Mouse (Mus musculus): Measurements from ENCODE around the gene Zbtb5. TPM values are rescaled to one million over a fixed set of nuclear protein-coding genes. Genes with fewer than 3 reads are reported as not detected.
"Not testable (repeated sequence)": the region's sequence is repeated elsewhere in the genome, so short reads cannot be mapped to it uniquely, and the experiment has no call there.

Zbtb5 gene
- polyA plus RNA-seq, 1 experiment from 2014 or later = 48.6 TPM

GRCm38 (mm10) chr4:44958776-44959175 is 53.4 kb downstream of the Zbtb5 start:
- Histone ChIP-seq H3K4me2 (no peak overlapping the region), H3K36me3 (replicated peaks) (no peaks in the 10 kb centered on the region), H3K9ac (no peak overlapping the region), H3K27me3 (no peaks in the 10 kb centered on the region), H3K4me3 (replicated peaks) (no peak overlapping the region), H3K4me1 (no peaks in the 10 kb centered on the region), H3K9me3 (no peaks in the 10 kb centered on the region), H3K27ac (no peak overlapping the region)
- WGBS = 92% methylated on average over 9 of the region's 9 CpGs
- ATAC-seq (ENCODE audit: low FRiP score) = no peak

DNA sequence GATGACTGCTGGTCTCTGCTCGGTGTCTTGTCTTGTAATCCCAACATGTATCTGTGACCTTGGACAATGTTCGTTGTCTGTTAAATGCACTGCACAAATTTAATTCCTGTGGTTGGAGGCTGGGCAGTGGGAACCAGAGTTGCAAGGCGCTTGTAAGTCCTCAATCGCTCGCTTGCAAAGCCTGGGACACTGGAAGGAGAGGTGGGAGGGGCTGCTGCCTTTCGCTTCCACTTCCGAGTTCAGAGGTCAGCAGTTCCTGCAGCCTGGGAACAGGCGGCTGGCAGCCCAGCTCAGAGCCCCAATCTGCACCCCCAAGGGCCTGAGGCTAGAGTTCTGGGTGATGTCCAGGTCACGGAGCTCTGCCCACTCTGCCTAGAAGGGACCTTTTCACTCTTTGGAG is 59.2 kb downstream of the Zbtb5 start:
- ATAC-seq (ENCODE audit: low FRiP score) = no peak
- no peaks in the 10 kb centered on the region for H3K27me3 ChIP-seq
- no peak overlapping the region for H3K27ac ChIP-seq
- no peak overlapping the region for H3K4me2 ChIP-seq
- 0 out of 2 replicates have a peak, but pooled peaks cover 3% of the 10 kb centered on the region for H3K4me1 ChIP-seq
- H3K9me3 ChIP-seq = no peaks in the 10 kb centered on the region
- no peaks in the 10 kb centered on the region for H3K36me3 ChIP-seq (replicated peaks)
- no peak overlapping the region for H3K4me3 ChIP-seq (replicated peaks)
- WGBS = 81% methylated on average over 9 of the region's 9 CpGs
- no peak overlapping the region for H3K9ac ChIP-seq

DNA sequence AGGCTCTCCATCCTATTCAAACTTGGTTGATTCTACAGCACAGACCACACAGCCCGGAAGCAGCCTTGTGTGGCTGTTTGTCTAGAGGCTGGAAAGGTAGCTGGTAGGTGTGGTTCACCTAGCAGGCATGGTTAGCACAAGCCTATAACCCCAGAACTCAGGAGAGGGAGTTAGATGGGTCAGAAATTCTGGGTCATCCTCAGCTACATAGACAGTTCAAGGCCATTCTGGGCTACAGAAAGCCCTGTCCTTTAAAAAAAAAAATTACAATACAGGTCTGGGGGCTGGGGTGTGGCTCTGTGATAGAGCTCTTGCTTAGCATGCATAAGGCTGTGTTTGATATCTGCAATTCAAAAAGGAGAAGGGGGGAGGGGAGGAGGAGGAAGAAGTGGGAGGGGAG is 63.9 kb downstream of the Zbtb5 start:
- H3K4me2 ChIP-seq = no peak overlapping the region
- H3K27ac ChIP-seq = no peak overlapping the region
- no peaks in the 10 kb centered on the region for H3K36me3 ChIP-seq (replicated peaks)
- WGBS = 97% methylated on average over 1 of the region's 1 CpGs
- H3K9ac ChIP-seq = no peak overlapping the region
- H3K4me3 ChIP-seq (replicated peaks) = no peak overlapping the region
- 0 out of 2 replicates have a peak, but pooled peaks cover 3% of the 10 kb centered on the region for H3K4me1 ChIP-seq
- ATAC-seq (ENCODE audit: low FRiP score) = no peak
- H3K27me3 ChIP-seq = no peaks in the 10 kb centered on the region
- no peaks in the 10 kb centered on the region for H3K9me3 ChIP-seq

DNA sequence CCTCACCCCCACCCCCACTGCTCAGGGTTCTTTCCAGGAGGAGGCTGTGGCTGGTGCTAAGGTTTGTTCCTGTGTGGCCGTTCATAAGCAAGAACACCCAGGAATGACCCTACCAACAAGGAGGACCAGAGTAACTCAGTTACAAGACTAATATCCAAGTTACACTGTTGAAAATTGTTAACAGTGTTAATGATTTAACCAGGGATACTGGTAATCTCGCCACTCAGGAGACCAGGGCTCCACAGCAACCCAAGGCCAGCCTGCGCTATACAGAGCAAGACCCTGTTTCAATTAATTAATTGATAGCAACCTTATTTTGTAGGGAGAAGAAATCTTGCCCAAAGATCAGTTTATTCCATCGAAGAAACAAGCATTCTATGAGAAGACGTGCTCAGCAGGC is 64.7 kb downstream of the Zbtb5 start:
- Histone ChIP-seq H3K9ac (no peak overlapping the region), H3K4me1 (0 out of 2 replicates have a peak, but pooled peaks cover 3% of the 10 kb centered on the region), H3K36me3 (replicated peaks) (no peaks in the 10 kb centered on the region), H3K27me3 (no peaks in the 10 kb centered on the region), H3K4me2 (no peak overlapping the region), H3K4me3 (replicated peaks) (no peak overlapping the region), H3K9me3 (no peaks in the 10 kb centered on the region), H3K27ac (no peak overlapping the region)
- ATAC-seq (ENCODE audit: low FRiP score) = no peak
- 86% methylated on average over 5 of the region's 5 CpGs for WGBS

DNA sequence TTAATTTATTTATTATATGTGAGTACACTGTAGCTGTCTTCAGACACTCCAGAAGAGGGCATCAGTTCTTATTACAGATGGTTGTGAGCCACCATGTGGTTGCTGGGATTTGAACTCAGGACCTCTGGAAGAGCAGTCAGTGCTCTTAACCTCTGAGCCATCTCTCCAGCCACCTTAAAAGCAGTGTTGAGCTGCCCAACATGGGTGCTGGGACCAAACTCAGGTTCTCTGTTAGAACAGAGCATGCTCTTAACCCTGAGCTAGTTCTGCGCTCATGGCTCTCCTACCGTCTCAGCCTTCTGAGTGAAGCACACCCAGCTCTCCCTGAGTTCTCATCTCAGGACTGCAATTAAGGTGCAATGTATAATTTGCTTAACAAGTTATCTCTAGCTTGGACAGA is 66.1 kb downstream of the Zbtb5 start:
- not testable (repeated sequence) for H3K36me3 ChIP-seq (replicated peaks); H3K4me3 ChIP-seq (replicated peaks); H3K4me1 ChIP-seq; H3K27me3 ChIP-seq; ATAC-seq (ENCODE audit: low FRiP score); H3K27ac ChIP-seq; H3K4me2 ChIP-seq; H3K9ac ChIP-seq; H3K9me3 ChIP-seq
- WGBS = 98% methylated on average over 2 of the region's 2 CpGs

- H3K27ac ChIP-seq = no peak overlapping the region
- H3K4me2 ChIP-seq = no peak overlapping the region
- H3K9ac ChIP-seq = no peak overlapping the region
- H3K9me3 ChIP-seq = no peaks in the 10 kb centered on the region
- no peak for ATAC-seq (ENCODE audit: low FRiP score)
- H3K4me3 ChIP-seq (replicated peaks) = no peak overlapping the region
- 0 out of 2 replicates have a peak, but pooled peaks cover 5% of the 10 kb centered on the region for H3K27me3 ChIP-seq
- H3K4me1 ChIP-seq = 0 out of 2 replicates have a peak, but pooled peaks cover 3% of the 10 kb centered on the region
- H3K36me3 ChIP-seq (replicated peaks) = no peaks in the 10 kb centered on the region
- 77% methylated on average over 10 of the region's 10 CpGs for WGBS
These were observed 67.7 kb downstream of the Zbtb5 start for GRCm38 (mm10) chr4:44944426-44945075.

DNA sequence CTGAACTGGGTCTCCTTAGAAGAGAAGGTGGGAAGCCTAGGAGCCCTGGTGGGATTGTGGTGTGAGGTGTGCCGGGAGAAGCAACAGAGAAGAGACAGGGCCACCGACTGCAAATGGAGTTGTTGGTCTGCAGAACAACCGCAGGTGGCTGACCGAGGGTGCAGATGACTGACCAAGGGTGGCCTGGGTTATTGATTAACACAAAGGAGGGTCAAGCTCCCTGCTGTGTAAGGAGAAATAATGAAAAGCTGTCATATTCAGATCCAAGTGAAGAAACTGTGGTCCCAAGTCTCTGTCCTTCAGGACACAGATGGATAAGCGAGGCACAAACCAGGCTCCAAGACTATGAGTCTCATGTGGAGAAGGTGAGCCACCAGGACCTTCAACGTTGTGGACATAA is 68.7 kb downstream of the Zbtb5 start:
- no peak overlapping the region for H3K9ac ChIP-seq
- no peak overlapping the region for H3K4me2 ChIP-seq
- ATAC-seq (ENCODE audit: low FRiP score) = no peak
- no peaks in the 10 kb centered on the region for H3K36me3 ChIP-seq (replicated peaks)
- WGBS = 85% methylated on average over 6 of the region's 6 CpGs
- H3K27ac ChIP-seq = no peak overlapping the region
- H3K4me1 ChIP-seq = no peaks in the 10 kb centered on the region
- no peaks in the 10 kb centered on the region for H3K9me3 ChIP-seq
- H3K27me3 ChIP-seq = 0 out of 2 replicates have a peak, but pooled peaks cover 5% of the 10 kb centered on the region
- H3K4me3 ChIP-seq (replicated peaks) = no peak overlapping the region

DNA sequence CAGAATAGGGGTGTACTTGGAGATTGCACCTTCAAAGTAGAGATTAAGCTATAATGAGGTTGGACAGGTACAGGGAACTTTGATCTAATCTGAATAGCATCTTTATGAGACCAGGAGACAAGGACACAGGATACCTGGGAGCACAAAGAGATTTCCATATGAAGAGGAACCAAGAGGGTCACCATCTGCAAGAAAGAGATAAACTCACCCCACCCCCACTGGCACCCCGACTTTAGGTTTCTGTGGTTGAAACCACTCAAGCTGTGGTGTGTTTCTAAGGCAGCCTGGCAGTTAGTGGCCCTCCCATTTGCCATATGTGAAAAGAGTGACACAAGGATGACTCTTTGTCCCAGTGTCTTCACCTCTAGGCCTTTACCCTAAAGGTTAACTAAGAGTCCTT is 70.0 kb downstream of the Zbtb5 start:
- no peak for ATAC-seq (ENCODE audit: low FRiP score)
- Histone ChIP-seq H3K4me2 (no peak overlapping the region), H3K4me1 (no peaks in the 10 kb centered on the region), H3K27ac (no peak overlapping the region), H3K9me3 (no peaks in the 10 kb centered on the region), H3K36me3 (replicated peaks) (no peaks in the 10 kb centered on the region), H3K4me3 (replicated peaks) (no peak overlapping the region), H3K9ac (no peak overlapping the region), H3K27me3 (0 out of 2 replicates have a peak, but pooled peaks cover 5% of the 10 kb centered on the region)
- WGBS = 90% methylated on average over 1 of the region's 1 CpGs

Other genes with a start within 250 kb of the Zbtb5 start
- 30.8 and 36.1 TPM in 2 replicates for gene Grhpr, start 31.0 kb downstream of the Zbtb5 start, polyA plus RNA-seq (2016; fragmentation: Nextera tagmentation; extraction: Ambion mirVana)
- 41.5 and 45.5 TPM in 2 replicates for gene Polr1e, start 6.2 kb upstream of the Zbtb5 start, polyA plus RNA-seq (2016; fragmentation: Nextera tagmentation; extraction: Ambion mirVana)
- 16.1 and 18.0 TPM in 2 replicates for gene Fbxo10, start 72.2 kb upstream of the Zbtb5 start, polyA plus RNA-seq (2016; fragmentation: Nextera tagmentation; extraction: Ambion mirVana)
- gene Tomm5, start 95.7 kb upstream of the Zbtb5 start, polyA plus RNA-seq (2016; fragmentation: Nextera tagmentation; extraction: Ambion mirVana) = 163 and 164 TPM in 2 replicates
- gene Frmpd1, start 172.5 kb upstream of the Zbtb5 start, polyA plus RNA-seq (2016; fragmentation: Nextera tagmentation; extraction: Ambion mirVana) = 0.96 and 1.00 TPM in 2 replicates